Mouse (Mus musculus) limb, embryonic 14.5 days (tissue): ENCODE data around the gene Dennd2a. TPM values are rescaled to one million over a fixed set of nuclear protein-coding genes. Genes with fewer than 3 reads are reported as not detected.
A peak's percentile ranks its signal among the peaks of the same experiment; 100 is the strongest.

Experiments used
- ATAC-seq: fragments of 200-750 bp; cut with Nextera tagmentation; 2 replicates; pipeline ENCODE4 v1.8.0; 2017; ENCODE audit warnings: low read depth, moderate number of reproducible peaks, moderate TSS enrichment; ENCODE audit not compliant: low FRiP score
- DNase-seq: peaks from one replicate; pipeline ENCODE4 v3.0.0-alpha.2; 2015; ENCODE audit warnings: low spot score
- H3K27ac ChIP-seq: fragments of 300-500 bp; sonication (generic); replicated peaks from 2 replicates; pipeline ENCODE4 v1.5.1; 2014; ENCODE audit warnings: low read depth, mild to moderate bottlenecking, low read length, moderate library complexity, mixed read lengths
- H3K27me3 ChIP-seq: fragments of 300-500 bp; sonication (generic); 2 replicates; pipeline ENCODE4 v1.6.1; 2014; ENCODE audit warnings: low read length, mixed read lengths; ENCODE audit not compliant: control insufficient read depth, insufficient read depth
- H3K36me3 ChIP-seq: fragments of 300-500 bp; sonication (generic); 2 replicates; pipeline ENCODE4 v1.6.1; 2014; ENCODE audit warnings: mild to moderate bottlenecking, low read length, moderate library complexity, mixed read lengths; ENCODE audit not compliant: control insufficient read depth, insufficient read depth
- H3K4me1 ChIP-seq: fragments of 300-500 bp; sonication (generic); 2 replicates; pipeline ENCODE4 v1.6.1; 2014; ENCODE audit warnings: antibody characterized with exemption, low read length, mixed read lengths; ENCODE audit not compliant: control insufficient read depth, insufficient read depth
- H3K4me2 ChIP-seq: fragments of 300-500 bp; sonication (generic); replicated peaks from 2 replicates; pipeline ENCODE4 v1.6.1; 2014; ENCODE audit warnings: low read depth, mild to moderate bottlenecking, low read length, moderate library complexity; ENCODE audit not compliant: severe bottlenecking
- H3K4me3 ChIP-seq: fragments of 300-500 bp; sonication (generic); replicated peaks from 2 replicates; pipeline ENCODE4 v1.5.1; 2014; ENCODE audit warnings: low read length
- H3K9ac ChIP-seq: fragments of 300-500 bp; sonication (generic); 2 replicates; pipeline ENCODE4 v1.6.1; 2014; ENCODE audit warnings: mild to moderate bottlenecking, low read depth, low read length, moderate library complexity; ENCODE audit not compliant: severe bottlenecking
- H3K9me3 ChIP-seq: fragments of 300-500 bp; sonication (generic); 2 replicates; pipeline ENCODE4 v1.6.1; 2016; ENCODE audit warnings: low read length; ENCODE audit not compliant: control insufficient read depth
- POLR2A ChIP-seq: fragments of 200-500 bp; IDR thresholded peaks from 2 replicates; pipeline ENCODE4 v1.8.0; 2012; ENCODE audit warnings: inconsistent platforms, mild to moderate bottlenecking, moderate library complexity, borderline replicate concordance; ENCODE audit not compliant: insufficient read depth, insufficient read length; ENCODE audit errors: extremely low read depth
- WGBS: fragments of 180-500 bp; shearing (Covaris S2); extraction: QIAGEN DNeasy Blood & Tissue Kit; methylation state at CpG from one replicate; pipeline ENCODE4 v1.1.7; 2014; 5-methylcytosine and 5-hydroxymethylcytosine counted together
- polyA plus RNA-seq, 2 experiments: library from polyadenylated mRNA; depleted of rRNA in 1 of 2; stranded (reverse) in 1 of 2; unstranded in 1 of 2; fragments of >200 nt; fragmentation: Nextera tagmentation in 1 of 2; extraction: Ambion mirVana in 1 of 2; gene quantifications; 2 replicates each; pipeline versions ENCODE4 v1.2.1 to v1.2.3; 2012 to 2014

The Dennd2a gene
- polyA plus RNA-seq, 2 experiments, result 28.3 to 52.2 TPM

- ATAC-seq, result no peak
- no peak overlapping the region for H3K4me3 ChIP-seq
- H3K36me3 ChIP-seq, result peaks cover 5% of the 10 kb centered on the region; the same call in 1 of the 2 replicates
- no peak overlapping the region for H3K4me2 ChIP-seq
- H3K27me3 ChIP-seq, result no peaks in the 10 kb centered on the region
- no peak overlapping the region for H3K9ac ChIP-seq
- no peak for TF ChIP-seq POLR2A
- DNase-seq, result no peak
- peak overlapping the region; percentile 87; the same call in 1 of the 2 replicates for H3K27ac ChIP-seq
- H3K4me1 ChIP-seq, result peaks cover 34% of the 10 kb centered on the region
- 73% methylated on average over 7 of the region's 7 CpGs for WGBS
- no peaks in the 10 kb centered on the region for H3K9me3 ChIP-seq
Measured at GRCm38 (mm10) chr6:39545474-39545873, 12.2 kb downstream of the Dennd2a start.

DNA sequence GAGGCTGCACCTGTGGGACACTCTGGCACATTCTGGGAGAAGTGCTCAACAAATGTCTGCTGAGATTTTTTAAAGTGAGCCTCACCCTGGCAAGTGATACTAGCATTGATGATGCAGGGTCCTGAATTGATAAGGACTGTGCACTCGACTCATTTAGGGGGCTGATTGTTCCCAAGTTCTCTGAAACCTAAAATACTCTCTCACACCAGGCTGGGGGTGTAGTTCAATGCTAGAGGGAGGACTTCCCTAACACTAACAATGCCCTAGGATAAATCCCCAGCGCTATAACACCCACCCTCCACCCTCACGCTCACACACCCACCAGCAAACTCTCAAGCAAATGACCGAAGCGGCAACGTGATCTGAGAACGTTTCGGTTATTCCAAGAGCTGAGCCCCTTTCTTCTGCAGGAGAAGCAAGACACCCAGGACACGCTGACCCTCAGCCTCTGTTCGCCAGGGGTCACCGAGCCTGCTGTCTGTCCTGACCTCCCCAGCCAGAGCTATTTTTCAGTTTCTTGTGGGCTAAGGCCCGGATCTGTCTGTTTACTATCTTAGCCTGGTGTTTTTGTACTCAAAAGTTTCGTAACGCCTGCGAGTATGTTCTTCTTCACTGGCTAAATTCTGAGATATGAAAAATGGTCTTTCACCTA lies 13.8 kb downstream of the Dennd2a start:
- Histone ChIP-seq H3K27ac (peak overlapping the region; percentile 87), H3K36me3 (peaks cover 3% of the 10 kb centered on the region; the same call in 1 of the 2 replicates), H3K4me2 (peak overlapping the region; percentile 31; the same call in 1 of the 2 replicates), H3K9me3 (no peaks in the 10 kb centered on the region), H3K4me1 (peaks cover 50% of the 10 kb centered on the region), H3K4me3 (no peak overlapping the region), H3K27me3 (no peaks in the 10 kb centered on the region), H3K9ac (no peak overlapping the region)
- TF ChIP-seq POLR2A, result no peak
- DNase-seq, result no peak
- WGBS, result 52% methylated on average over 15 of the region's 15 CpGs
- no peak; the same call in 1 of the 2 replicates for ATAC-seq

- Histone ChIP-seq H3K36me3 (no peaks in the 10 kb centered on the region), H3K9ac (no peak overlapping the region), H3K4me3 (no peak overlapping the region), H3K9me3 (no peaks in the 10 kb centered on the region), H3K27me3 (no peaks in the 10 kb centered on the region), H3K4me1 (peaks cover 59% of the 10 kb centered on the region), H3K27ac (peak overlapping the region; percentile 87), H3K4me2 (peak overlapping the region; percentile 31)
- 11% methylated on average over 15 of the region's 15 CpGs for WGBS
- ATAC-seq (peak; percentile 90), DNase-seq (peak; percentile 91)
- TF ChIP-seq POLR2A, result no peak
Measured at GRCm38 (mm10) chr6:39542631-39543597, 14.8 kb downstream of the Dennd2a start.

DNA sequence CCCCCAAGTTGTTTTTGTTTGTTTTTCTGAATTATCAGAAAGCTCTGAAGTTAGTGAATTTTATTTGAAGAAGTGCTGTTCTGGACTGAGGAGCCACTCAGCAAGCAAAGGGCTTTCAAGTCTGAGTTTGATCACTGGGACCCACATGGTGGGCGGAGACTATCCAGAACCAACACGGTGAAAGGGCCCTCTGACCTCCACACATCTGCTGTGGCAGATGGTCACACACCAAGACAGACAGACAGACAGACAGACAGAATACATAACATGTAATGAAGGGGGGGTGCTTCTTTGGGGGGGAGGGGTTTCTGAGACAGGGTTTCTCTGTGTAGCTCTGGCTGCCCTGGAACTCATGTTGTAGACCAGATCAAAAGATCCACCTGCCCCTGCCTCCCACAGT lies 17.1 kb downstream of the Dennd2a start:
- DNase-seq (no peak), ATAC-seq (no peak)
- Histone ChIP-seq H3K36me3 (no peaks in the 10 kb centered on the region), H3K4me2 (no peak overlapping the region), H3K27me3 (no peaks in the 10 kb centered on the region), H3K9me3 (no peaks in the 10 kb centered on the region), H3K27ac (no peak overlapping the region), H3K4me1 (peaks cover 59% of the 10 kb centered on the region), H3K4me3 (no peak overlapping the region), H3K9ac (no peak overlapping the region)
- 47% methylated on average over 2 of the region's 2 CpGs for WGBS
- no peak for TF ChIP-seq POLR2A

- Histone ChIP-seq H3K4me2 (no peak overlapping the region; the same call in 1 of the 2 replicates), H3K4me1 (peaks cover 55% of the 10 kb centered on the region), H3K9ac (no peak overlapping the region), H3K27ac (peak overlapping the region; percentile 61), H3K4me3 (no peak overlapping the region), H3K27me3 (no peaks in the 10 kb centered on the region), H3K9me3 (no peaks in the 10 kb centered on the region), H3K36me3 (no peaks in the 10 kb centered on the region)
- 15% methylated on average over 7 of the region's 7 CpGs for WGBS
- ATAC-seq, result no peak
- TF ChIP-seq POLR2A, result no peak
- no peak for DNase-seq
Measured at GRCm38 (mm10) chr6:39539679-39540155, 17.9 kb downstream of the Dennd2a start.
